Mouse (Mus musculus) kidney, postnatal 36 days (tissue): ENCODE results near the gene 4932411N23Rik.
"Not testable (repeated sequence)": the region's sequence is repeated elsewhere in the genome, so short reads cannot be mapped to it uniquely, and the experiment has no call there.

ENCODE experiments used
- DNase-seq, 2 experiments: peaks; one replicate each; pipeline ENCODE4 v3.0.0; 2021 to 2022; ENCODE audit warnings: mixed read lengths in 2 of 2

The 4932411N23Rik gene

DNA sequence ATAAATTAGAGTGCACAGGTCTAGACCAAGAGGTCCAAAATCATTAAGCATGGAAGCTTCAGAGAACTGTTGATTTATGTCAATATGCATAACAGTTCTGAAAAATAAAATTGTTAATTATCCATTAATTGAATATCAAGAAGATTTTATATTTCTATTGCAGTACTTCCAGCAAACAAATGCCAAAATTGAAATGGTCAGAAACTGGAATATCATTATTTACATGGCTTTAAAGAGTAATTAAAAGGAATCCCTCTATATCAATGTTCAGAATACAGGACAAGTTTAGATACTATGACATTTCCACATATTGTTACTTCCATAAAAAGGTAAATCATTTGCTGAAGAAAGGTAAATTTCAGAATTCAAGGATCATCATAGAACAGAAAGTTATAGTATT, at the start of gene 4932411N23Rik:
TSS of gene 4932411N23Rik (minus strand) at position 101 of the 400 bp plus-strand sequence.
- no peak for DNase-seq

DNA sequence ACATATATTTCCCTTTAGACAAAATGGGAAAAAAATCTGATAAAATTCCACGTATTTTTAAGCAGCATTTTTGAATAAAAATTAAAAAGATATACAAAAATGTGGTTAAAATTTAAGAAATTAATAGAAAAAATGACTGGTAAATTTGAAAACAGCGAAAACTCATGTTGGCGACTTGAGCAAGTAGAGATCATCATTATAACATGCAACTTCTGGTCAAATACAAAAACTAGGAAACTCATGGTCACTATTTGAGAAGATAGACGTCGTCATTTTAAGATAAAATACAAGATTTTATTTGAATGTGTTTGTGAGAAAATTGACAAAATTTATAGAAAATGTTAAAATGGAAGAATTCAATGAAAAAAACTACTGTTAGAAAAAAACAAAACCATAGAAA, 35.8 kb downstream of the 4932411N23Rik start:
- DNase-seq = no peak

DNA sequence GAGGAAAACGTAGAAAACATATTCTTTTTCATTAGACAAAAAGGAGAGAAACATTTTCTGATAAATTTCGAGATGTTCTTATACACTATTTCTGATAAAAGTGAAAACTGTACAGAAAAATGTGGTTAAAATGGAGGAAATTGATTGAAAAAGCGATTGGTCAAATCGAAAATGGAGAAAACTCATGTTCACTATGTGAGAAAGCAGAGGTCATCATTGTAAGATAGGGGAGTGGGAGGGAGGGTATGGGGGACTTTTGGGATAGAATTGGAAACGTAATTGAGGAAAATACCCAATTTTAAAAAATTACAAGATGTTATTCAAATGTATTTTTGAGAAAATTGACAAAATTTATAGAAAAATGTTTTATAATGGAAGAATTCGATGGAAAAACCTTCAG, 38.0 kb downstream of the 4932411N23Rik start:
- DNase-seq = not testable (repeated sequence)

DNA sequence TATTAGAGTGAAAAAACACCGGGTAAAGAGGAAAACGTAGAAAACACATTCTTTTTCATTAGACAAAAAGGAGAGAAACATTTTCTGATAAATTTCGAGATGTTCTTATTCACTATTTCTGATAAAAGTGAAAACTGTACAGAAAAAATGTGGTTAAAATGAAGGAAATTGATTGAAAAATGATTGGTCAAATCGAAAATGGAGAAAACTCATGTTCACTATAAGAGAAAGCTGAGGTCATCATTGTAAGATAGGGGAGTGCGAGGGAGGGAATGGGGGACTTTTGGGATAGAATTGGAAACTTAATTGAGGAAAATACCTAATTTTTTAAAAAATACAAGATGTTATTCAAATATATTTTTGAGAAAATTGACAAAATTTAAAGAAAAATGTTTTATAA, 40.8 kb downstream of the 4932411N23Rik start:
- not testable (repeated sequence) for DNase-seq

DNA sequence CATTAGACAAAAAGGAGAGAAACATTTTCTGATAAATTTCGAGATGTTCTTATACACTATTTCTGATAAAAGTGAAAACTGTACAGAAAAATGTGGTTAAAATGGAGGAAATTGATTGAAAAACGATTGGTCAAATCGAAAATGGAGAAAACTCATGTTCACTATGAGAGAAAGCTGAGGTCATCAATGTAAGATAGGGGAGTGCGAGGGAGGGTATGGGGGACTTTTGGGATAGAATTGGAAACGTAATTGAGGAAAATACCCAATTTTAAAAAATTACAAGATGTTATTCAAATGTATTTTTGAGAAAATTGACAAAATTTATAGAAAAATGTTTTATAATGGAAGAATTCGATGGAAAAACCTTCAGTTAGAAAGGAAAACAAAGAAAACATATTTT, 42.2 kb downstream of the 4932411N23Rik start:
- peak in 1 of 2 experiments; percentile 3 for DNase-seq
